Mouse (Mus musculus) left cerebral cortex, postnatal 4 days (tissue): ENCODE results near the gene 1110059E24Rik. TPM values are rescaled to one million over a fixed set of nuclear protein-coding genes. Genes with fewer than 3 reads are reported as not detected.

Experiments
- DNase-seq: peaks from one replicate; pipeline ENCODE4 v3.0.0-alpha.2; 2022
- intact Hi-C: fragments of 180-260 bp; cut with DNase I; formaldehyde crosslinking; loops from one replicate; pipeline ENCODE4 v1.15.1; 2025
- total RNA-seq, 2 experiments: library from RNA; stranded (reverse); gene quantifications; 2 replicates each; pipeline ENCODE4 v1.2.3; 2021

The 1110059E24Rik gene
- 10 to 100 TPM; 24.1 to 28.9 TPM for total RNA-seq

- peak; percentile 97 for DNase-seq
- intact Hi-C loops = loop anchor here (5.0 kb wide), 1 partner anchor 80 kb away; no protein-coding TSS in a partner anchor
These were observed at the start of gene 1110059E24Rik for GRCm38 (mm10) chr19:21652285-21653171. Gene 1110059E24Rik (minus strand): TSS chr19:21652976.

DNA sequence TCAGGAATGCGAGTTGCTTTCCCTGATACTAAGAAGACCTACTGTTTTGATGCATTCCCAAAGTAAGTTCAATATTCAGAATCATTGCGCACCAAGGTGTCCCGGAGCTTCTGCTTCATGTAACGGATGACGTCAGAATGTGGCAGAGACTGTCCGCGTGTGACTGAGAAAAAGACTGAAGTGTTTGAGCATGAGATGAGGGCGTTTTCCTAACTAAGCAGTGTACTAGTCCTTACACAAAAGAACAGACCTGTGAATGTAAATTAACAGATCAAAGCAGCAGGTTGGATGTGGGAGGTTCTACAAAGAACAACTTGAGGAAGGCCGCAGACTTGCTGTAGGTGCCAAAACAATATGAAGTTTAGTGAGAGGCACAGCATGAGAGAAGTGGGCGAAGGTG is 28.2 kb upstream of the 1110059E24Rik start:
- DNase-seq = no peak
- intact Hi-C loops = no loop called here

- intact Hi-C loops = no loop called here
- no peak for DNase-seq
These were observed 27.3 kb upstream of the 1110059E24Rik start for GRCm38 (mm10) chr19:21680091-21680490.

DNA sequence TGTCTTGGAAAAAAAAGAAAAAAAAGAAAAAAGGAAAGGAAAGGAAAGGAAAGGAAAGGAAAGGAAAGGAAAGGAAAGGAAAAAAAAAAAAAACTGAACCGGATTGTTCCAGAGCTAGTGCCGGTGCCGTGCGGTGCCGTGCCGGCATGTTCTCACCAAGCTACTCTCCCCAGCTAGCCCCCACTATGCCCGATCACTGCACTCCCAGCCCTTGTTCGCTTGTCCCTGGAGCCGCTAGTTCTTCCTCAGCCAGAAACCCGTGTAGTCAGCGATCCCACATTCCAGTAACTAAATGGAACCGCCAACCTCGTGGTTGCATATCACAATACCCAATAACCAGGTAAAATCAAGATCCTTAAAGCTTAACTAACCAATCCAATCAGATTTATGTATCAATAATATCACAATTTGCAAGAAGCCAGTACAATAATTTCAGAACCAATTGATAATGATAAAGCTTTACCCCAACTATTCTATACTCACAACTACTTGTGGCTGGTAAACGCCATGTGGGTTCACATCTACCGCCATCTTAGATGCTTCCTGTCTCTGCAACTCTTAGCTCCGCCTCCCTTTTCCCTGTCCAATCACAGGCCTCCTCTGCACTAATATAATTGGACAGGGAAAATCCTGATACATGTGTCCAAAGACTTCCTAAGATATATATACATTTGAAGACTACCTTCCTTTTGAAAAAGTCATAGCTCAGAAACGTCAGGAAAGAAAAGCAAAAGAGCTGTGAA is 21.7 kb upstream of the 1110059E24Rik start:
- DNase-seq = no peak
- intact Hi-C loops = no loop called here

GRCm38 (mm10) chr19:21669650-21670049 is 16.9 kb upstream of the 1110059E24Rik start:
- intact Hi-C loops = no loop called here
- DNase-seq = no peak

DNA sequence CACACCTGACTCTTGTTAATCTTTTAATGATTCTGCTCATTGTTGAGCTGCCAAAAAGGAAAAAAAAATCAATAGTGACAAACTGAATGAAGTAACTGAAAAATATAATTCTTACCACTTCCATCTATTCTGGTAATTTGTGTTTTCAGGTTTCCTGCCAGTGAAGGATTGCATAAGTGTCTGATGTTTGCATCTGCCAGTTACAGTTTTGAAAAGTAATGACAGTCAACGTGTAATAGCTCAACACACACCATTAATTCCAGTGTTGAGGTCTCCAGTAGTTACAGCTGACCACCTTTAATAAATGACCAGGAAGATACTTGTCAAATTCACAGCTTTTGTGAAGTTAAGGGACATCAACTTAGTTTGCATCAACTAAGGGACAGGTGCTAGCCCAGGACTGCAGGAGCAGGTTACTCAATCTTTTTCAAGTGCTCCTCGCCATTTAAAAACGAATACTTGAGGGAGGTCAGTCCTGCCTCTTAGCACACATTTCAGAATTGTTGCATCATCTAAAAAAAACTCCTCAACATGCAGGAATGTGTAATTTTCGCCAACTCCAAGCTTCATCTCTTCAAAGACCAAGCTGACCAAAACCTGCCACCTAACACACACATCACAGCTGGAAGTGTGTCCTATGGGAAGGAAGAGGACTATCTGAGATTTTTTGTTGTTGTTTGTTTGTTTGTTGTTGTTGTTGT is 11.1 kb upstream of the 1110059E24Rik start:
- no peak for DNase-seq
- intact Hi-C loops = no loop called here

DNA sequence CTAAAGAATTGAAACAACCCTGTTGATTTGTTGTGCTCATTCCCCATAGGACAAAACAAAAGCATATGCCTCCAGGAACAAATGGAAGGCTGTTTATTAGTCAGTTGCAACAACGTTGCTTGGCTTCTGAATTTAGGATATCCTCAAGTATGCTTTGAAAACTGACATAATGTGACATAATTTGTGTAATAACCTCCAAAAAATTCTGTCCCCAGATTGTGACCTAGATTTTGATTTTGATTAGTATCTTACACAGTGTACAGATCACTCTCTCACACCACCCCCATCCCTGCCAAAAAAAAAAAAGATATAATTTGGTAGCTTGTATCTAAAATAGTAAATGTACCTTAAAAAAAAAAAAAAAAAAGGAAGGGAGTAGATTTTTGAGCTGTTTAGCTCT is 8.0 kb upstream of the 1110059E24Rik start:
- no peak for DNase-seq
- intact Hi-C loops = no loop called here

DNA sequence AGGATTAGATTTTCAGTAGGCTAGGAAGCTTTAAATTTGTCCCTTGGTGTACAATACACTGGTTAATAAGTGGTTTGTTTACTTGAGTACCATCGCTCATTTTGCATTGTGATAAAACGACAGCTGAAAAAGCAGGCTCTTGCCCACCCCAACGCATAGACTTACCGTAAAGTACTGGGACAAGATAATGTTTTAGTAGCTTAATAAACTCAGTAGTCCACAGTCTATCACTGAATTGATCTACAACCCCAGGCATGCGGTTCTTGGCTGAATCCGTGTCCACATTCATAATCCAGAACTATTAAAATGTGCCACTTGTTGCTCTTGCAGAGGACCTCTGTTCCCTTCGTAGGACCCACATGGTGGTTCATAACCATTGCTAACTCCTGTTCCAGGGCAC is 2.0 kb upstream of the 1110059E24Rik start:
- intact Hi-C loops = loop anchor here (5.0 kb wide), 2 partner anchors 82 to 658 kb away; no protein-coding TSS in a partner anchor
- DNase-seq = no peak

DNA sequence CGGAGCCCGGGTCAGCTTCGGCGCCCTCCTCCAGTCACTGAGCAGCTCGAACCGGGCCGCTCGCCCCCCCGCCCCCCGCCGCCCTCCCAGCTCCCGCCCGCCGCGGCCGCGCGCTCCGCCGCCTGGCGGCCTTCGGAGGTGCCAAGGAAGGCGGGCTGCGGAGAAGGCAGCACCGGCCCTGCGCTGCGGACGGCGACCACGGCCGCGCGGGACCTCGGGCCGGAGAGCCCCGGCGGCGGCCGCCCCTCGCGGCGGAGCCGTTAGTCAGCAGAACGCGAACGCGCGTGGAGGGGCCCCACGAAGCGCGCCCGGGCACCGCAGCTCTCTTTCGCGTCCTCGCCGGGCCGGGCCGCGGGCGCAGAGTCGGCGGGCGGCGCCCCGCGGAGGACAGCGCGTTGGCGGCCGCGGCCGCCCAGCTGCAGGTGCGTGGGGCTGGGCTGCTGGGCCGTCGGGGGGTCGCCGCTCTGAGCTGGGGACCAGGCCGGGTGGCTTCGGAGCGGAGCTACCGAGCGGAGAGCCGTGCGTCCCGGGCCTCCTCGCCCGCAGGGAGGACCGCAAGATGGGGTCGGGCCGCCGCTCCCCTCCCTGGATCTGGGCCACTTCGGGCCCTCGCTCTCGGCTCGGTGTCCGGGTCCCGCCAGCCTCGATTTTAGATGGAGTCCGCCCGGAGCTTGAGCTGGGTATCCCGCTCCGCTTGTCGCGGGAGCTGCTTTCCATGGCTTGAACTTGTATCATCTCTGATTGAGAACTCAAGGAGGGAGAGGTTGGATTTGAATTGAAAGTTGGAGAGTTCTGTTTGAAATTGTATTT is 601 bp upstream of the 1110059E24Rik start, which contains the start of gene Abhd17b:
Abhd17b (plus strand) TSS at position 14 of the 810 bp plus-strand sequence.
- peak; percentile 67 for DNase-seq
- intact Hi-C loops = loop anchor here (5.0 kb wide), 1 partner anchor 81 kb away; no protein-coding TSS in a partner anchor

- intact Hi-C loops = loop anchor here (5.0 kb wide), 1 partner anchor 79 kb away; no protein-coding TSS in a partner anchor
These were observed 1.1 kb downstream of the 1110059E24Rik start for GRCm38 (mm10) chr19:21651664-21652063.

DNA sequence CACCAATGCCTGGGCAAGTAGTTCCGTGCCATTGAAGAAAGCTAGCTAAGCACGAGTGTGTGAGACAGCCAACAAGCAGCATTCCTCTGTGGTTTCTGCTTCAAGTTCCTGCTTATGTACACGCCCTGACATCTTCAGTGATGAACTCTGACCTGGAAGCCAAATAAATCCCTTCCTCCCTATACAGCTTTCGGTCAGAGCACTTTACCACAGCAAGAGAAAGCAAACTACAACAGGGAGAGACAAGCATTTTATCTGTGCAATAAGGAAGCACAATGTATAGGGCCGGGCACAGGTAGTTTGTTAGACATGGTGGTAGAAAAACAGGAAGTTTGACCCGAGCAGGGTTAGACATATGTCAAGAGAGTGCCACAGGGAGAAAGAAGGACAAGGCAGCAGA is 6.6 kb downstream of the 1110059E24Rik start:
- intact Hi-C loops = no loop called here
- DNase-seq = no peak

More at GRCm38 (mm10) chr19:21651664-21652063, 1.1 kb downstream of the 1110059E24Rik start:
- DNase-seq = no peak

DNA sequence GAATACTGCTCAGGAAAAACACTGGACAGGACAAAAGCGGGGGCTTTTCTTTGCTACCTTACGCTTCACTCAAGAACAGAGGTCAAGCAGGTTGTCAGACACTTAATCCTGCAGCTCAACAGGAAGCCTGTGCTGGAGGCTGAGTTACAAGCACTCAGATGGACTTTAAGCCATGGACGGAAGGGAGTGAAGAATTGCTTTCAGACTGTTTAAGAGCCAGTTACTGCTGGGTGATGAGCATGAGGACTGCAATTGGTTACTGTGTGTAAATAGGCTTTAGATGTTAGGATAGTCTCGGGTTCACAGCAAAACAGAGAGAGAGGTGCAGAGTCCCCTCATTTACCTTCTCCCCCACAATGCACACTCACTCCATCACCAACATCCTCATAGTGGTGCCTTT is 7.5 kb downstream of the 1110059E24Rik start:
- no peak for DNase-seq
- intact Hi-C loops = no loop called here

DNA sequence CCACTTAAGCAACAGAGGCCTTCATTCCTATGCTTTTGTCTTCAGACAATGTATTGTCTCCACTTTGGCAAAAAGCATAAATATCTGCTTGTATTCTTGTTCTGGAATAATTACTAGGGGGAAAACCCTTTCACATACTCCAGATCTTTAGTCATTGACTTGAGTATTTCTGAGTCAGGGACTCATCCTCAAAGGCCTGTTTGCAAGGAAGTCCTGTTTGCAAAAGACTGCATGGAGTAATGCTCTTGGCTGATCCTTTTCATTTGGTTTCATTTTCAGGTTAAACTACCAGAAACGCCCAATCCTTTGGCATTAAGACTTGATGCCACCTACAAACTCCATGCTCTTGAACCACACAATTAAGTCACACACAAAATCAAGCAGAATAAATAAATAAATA is 8.8 kb downstream of the 1110059E24Rik start:
- no peak for DNase-seq
- intact Hi-C loops = no loop called here

- intact Hi-C loops = no loop called here
- no peak for DNase-seq
These were observed 15.1 kb downstream of the 1110059E24Rik start for GRCm38 (mm10) chr19:21637672-21638071.

GRCm38 (mm10) chr19:21636907-21637306 is 15.9 kb downstream of the 1110059E24Rik start:
- DNase-seq = no peak
- intact Hi-C loops = no loop called here

DNA sequence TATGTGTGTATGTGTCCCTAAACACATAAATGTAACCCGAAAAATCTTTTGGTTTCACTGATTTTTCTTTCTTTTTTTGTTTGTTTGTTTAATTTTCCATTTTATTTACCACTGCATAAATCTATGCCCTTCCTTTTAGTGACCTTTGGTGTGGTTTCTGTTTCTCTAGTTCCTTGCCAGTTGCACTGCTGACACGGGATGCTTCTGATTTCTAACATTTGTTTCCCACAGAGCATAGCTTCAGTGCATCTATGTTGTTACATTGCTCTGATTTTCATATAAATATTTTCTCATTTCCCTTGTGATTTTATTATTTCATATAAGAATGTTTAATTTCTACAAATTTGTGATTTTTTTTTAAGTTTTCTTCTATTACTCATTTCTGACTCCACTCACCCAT is 17.4 kb downstream of the 1110059E24Rik start:
- intact Hi-C loops = no loop called here

DNA sequence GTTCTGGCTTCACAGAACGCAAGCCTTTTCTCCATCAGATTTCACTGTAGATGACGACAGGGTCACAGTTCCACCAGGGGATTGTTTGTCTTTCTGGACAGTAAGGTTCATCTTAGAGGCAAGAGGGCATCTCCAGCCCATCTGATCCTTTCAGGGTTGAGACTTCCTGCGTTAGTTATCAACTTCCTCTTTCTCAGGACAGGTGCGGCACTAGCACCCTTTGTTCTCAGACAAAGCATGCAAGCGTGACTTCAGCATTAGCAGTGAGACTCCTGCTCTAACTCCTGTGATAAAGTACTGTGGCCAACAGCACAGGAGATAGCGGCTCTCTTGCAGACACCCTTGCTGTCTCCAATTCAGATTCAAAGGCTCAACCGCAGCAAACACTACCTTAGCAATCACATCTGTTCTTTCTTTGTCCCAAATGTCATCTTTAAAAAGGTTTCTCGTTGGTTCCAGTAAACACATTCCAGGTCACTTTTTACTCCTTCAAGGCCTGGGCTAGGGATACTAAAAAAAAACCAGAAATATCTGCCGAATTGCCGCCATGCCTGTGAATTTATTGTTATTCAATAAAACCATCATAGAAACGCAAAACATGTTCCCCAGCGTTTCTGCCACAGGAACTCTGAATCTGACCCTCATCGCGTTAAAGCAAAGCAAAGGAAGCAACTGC is 22.0 kb downstream of the 1110059E24Rik start:
- intact Hi-C loops = no loop called here
- DNase-seq = no peak

More for the DNA sequence above, 17.4 kb downstream of the 1110059E24Rik start:
- no peak for DNase-seq

DNA sequence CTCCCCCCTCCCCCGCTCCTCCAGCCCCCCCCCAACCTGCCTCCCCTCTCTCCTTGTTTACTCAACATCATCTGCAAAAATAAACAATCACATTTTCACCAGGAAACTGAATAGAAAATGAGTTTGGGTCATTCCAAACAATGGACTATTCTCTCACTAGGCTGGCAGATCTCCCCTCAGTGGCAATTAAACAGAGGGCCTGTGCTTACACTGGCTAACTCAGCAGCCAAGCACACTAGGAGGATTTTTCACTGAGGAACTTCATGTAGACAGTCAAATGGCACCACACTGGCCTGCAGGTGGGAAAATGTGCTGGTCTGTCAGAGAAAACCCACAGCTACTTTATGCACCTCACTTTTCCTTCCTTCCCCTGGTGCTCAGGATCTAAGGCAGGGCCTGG is 23.3 kb downstream of the 1110059E24Rik start:
- intact Hi-C loops = no loop called here
- no peak for DNase-seq

DNA sequence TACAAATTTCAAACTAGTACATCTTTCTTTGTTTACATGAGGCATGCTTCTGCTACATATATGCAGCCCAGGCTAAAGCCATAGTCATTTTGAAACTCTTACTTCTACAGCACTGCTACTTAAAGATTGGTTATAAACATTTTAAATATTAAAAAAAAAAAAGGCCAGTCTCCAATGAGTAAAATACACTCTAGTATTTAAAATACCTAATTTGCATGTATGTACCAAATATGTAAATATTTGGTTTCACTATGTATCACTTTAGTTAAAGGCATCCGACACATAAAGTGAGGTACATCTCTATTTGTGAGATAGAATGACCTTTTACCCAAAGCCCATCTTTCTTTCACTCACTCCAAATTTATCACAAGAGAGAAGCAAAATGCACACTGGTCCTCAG is 23.7 kb downstream of the 1110059E24Rik start:
- no peak for DNase-seq
- intact Hi-C loops = no loop called here
